Mouse (Mus musculus) inflammation-experienced regulatory T-cells, adult 16 weeks (primary cell): ENCODE data around the gene Defa22. TPM values are rescaled to one million over a fixed set of nuclear protein-coding genes. Genes with fewer than 3 reads are reported as not detected.

Experiments
- polyA plus RNA-seq: library from polyadenylated mRNA; unstranded; fragments of 100-300 nt; shearing (Covaris generic); gene quantifications from one replicate; pipeline ENCODE4 v1.2.1, GENCODE M21; 2017

Gene Defa22
- not detected for polyA plus RNA-seq

GRCm38 (mm10) chr8:21161977-21162376 is at the start of gene Defa22:
Gene Defa22 (plus strand): TSS chr8:21162277.

GRCm38 (mm10) chr8:21134342-21134741 is 27.7 kb upstream of the Defa22 start, which contains the start of gene Defa30:
Gene Defa30 (plus strand): TSS chr8:21134642.

GRCm38 (mm10) chr8:21191314-21191713 is 29.2 kb downstream of the Defa22 start, which contains the start of gene Defa31:
Gene Defa31 (plus strand): TSS chr8:21191614.

GRCm38 (mm10) chr8:21201261-21201660 is 39.2 kb downstream of the Defa22 start, which contains the start of gene Gm15293:
Gene Gm15293 (plus strand): TSS chr8:21201561.

Other genes with a start within 250 kb of the Defa22 start
- gene Gm6040, start 240.2 kb upstream of the Defa22 start, polyA plus RNA-seq, result not detected
- not detected for gene AY761185, start 217.6 kb upstream of the Defa22 start, polyA plus RNA-seq
- not detected for gene Defa21, start 136.7 kb upstream of the Defa22 start, polyA plus RNA-seq
- gene Defa23, start 107.2 kb upstream of the Defa22 start, polyA plus RNA-seq, result not detected
- gene Defa35, start 97.2 kb upstream of the Defa22 start, polyA plus RNA-seq, result not detected
- not detected for gene Defa25, start 77.8 kb upstream of the Defa22 start, polyA plus RNA-seq
- not detected for gene Gm14851, start 66.2 kb upstream of the Defa22 start, polyA plus RNA-seq
- gene Defa30, start 27.6 kb upstream of the Defa22 start, polyA plus RNA-seq, result not detected
- gene Defa31, start 29.3 kb downstream of the Defa22 start, polyA plus RNA-seq, result not detected
- not detected for gene Gm15293, start 39.3 kb downstream of the Defa22 start, polyA plus RNA-seq
- gene Gm15292, start 87.5 kb downstream of the Defa22 start, polyA plus RNA-seq, result not detected
- not detected for gene Defa27, start 153.3 kb downstream of the Defa22 start, polyA plus RNA-seq
- not detected for gene Defa29, start 164.7 kb downstream of the Defa22 start, polyA plus RNA-seq
- gene Defa2, start 216.2 kb downstream of the Defa22 start, polyA plus RNA-seq, result not detected
- not detected for gene Defa33, start 229.5 kb downstream of the Defa22 start, polyA plus RNA-seq